Mouse (Mus musculus) right cerebral cortex, postnatal 25 days (tissue): ENCODE measurements around the gene Dip2b.

Experiments used
- DNase-seq: peaks from one replicate; pipeline ENCODE4 v3.0.0; 2022

The Dip2b gene

GRCm38 (mm10) chr15:100052726-100053125, 14.3 kb downstream of the Dip2b start:
- DNase-seq, result no peak

- DNase-seq, result no peak
Measured at GRCm38 (mm10) chr15:100056397-100056908, 18.0 kb downstream of the Dip2b start.

GRCm38 (mm10) chr15:100057698-100058097, 19.2 kb downstream of the Dip2b start:
- no peak for DNase-seq

GRCm38 (mm10) chr15:100058143-100058542, 19.7 kb downstream of the Dip2b start:
- no peak for DNase-seq

- no peak for DNase-seq
Measured at GRCm38 (mm10) chr15:100058912-100059311, 20.4 kb downstream of the Dip2b start.

- DNase-seq, result no peak
Measured at GRCm38 (mm10) chr15:100059626-100060311, 21.3 kb downstream of the Dip2b start.

GRCm38 (mm10) chr15:100060513-100061140, 22.2 kb downstream of the Dip2b start:
- no peak for DNase-seq

- DNase-seq, result no peak
Measured at GRCm38 (mm10) chr15:100061377-100061776, 22.9 kb downstream of the Dip2b start.

GRCm38 (mm10) chr15:100063229-100063773, 24.8 kb downstream of the Dip2b start:
- DNase-seq, result no peak

- no peak for DNase-seq
Measured at GRCm38 (mm10) chr15:100066702-100067101, 28.2 kb downstream of the Dip2b start.

GRCm38 (mm10) chr15:100069101-100069500, 30.6 kb downstream of the Dip2b start:
- no peak for DNase-seq

GRCm38 (mm10) chr15:100070021-100070420, 31.6 kb downstream of the Dip2b start:
- no peak for DNase-seq

GRCm38 (mm10) chr15:100071819-100072218, 33.4 kb downstream of the Dip2b start:
- DNase-seq, result no peak

- no peak for DNase-seq
Measured at GRCm38 (mm10) chr15:100073696-100074453, 35.4 kb downstream of the Dip2b start.

- no peak for DNase-seq
Measured at GRCm38 (mm10) chr15:100074754-100075153, 36.3 kb downstream of the Dip2b start.

- no peak for DNase-seq
Measured at GRCm38 (mm10) chr15:100076362-100076761, 37.9 kb downstream of the Dip2b start.

- DNase-seq, result no peak
Measured at GRCm38 (mm10) chr15:100080833-100081477, 42.5 kb downstream of the Dip2b start.

- no peak for DNase-seq
Measured at GRCm38 (mm10) chr15:100081478-100081998, 43.1 kb downstream of the Dip2b start.

GRCm38 (mm10) chr15:100082052-100082451, 43.6 kb downstream of the Dip2b start:
- no peak for DNase-seq

- DNase-seq, result no peak
Measured at GRCm38 (mm10) chr15:100082733-100083132, 44.3 kb downstream of the Dip2b start.

GRCm38 (mm10) chr15:100083882-100084281, 45.4 kb downstream of the Dip2b start:
- DNase-seq, result no peak

- DNase-seq, result no peak
Measured at GRCm38 (mm10) chr15:100084882-100085281, 46.4 kb downstream of the Dip2b start.

GRCm38 (mm10) chr15:100088021-100088420, 49.6 kb downstream of the Dip2b start:
- no peak for DNase-seq
